Mouse (Mus musculus) kidney, adult 2 months (tissue): ENCODE measurements around the gene Zfp346.
A peak's percentile ranks its signal among the peaks of the same experiment; 100 is the strongest.
"Not testable (repeated sequence)": the region's sequence is repeated elsewhere in the genome, so short reads cannot be mapped to it uniquely, and the experiment has no call there.

Experiments used
- CTCF ChIP-seq: fragments of 200-500 bp; conservative IDR thresholded peaks from 2 replicates; pipeline ENCODE4 v1.5.1; 2011; ENCODE audit warnings: low read depth, mild to moderate bottlenecking, control low read depth, low read length, moderate library complexity, mixed read lengths; ENCODE audit not compliant: insufficient read depth, insufficient read length
- POLR2A ChIP-seq: fragments of 200-500 bp; IDR thresholded peaks from one replicate; pipeline ENCODE4 v1.6.1; 2011; ENCODE audit warnings: low read depth, low read length, control low read depth

GRCm38 (mm10) chr13:55097841-55098240, 7.3 kb upstream of the Zfp346 start:
- 0 out of 2 replicates have a peak, but pooled peaks have one; percentile 1 for TF ChIP-seq CTCF
- not testable (repeated sequence) for TF ChIP-seq POLR2A
